ENCODE assay signal across 25 mouse cellular contexts in genomic region chr2:115069704-115070103, GRCm38 (mm10).
"Had no signal": no experiment of that assay in that cellular context is flagged by ENCODE, and none has a peak within 500 bp of the region (broad histone marks: within the 10 kb centered on the region; RNA-seq: fewer than 3 reads in every experiment).

No protein-coding gene starts in this region.

- H3K4me3 ChIP-seq: gastrocnemius, adult 2 months; heart, embryonic 10.5 days; heart, embryonic 12.5 days; hindbrain, embryonic 10.5 days; hindbrain, embryonic 12.5 days; intestine, embryonic 15.5 days; left cerebral cortex, adult 2 months; limb, embryonic 10.5 days; limb, embryonic 12.5 days had no signal

- H3K27ac ChIP-seq: gastrocnemius, adult 2 months; heart, embryonic 10.5 days; hindbrain, embryonic 10.5 days; hindbrain, embryonic 12.5 days; hindbrain, embryonic 14.5 days; intestine, embryonic 15.5 days; left cerebral cortex, adult 2 months; limb, embryonic 10.5 days; limb, embryonic 12.5 days had no signal

- ATAC-seq: hindbrain, embryonic 16.5 days; inflammation-experienced regulatory T-cells, adult 6 months; intestine, embryonic 15.5 days; intestine, postnatal 0 days had no signal

- DNase-seq: gastrocnemius, adult 2 months; gastrocnemius, postnatal 10 days; gastrocnemius, postnatal 25 days; heart, adult 18-20 months; heart, postnatal 10 days; heart, postnatal 4 days; kidney, adult 18-20 months; kidney, adult 8-10 months; kidney, postnatal 10 days; kidney, postnatal 25 days; kidney, postnatal 4 days; liver had no signal

- H3K36me3 ChIP-seq: heart, embryonic 10.5 days; heart, embryonic 12.5 days; hindbrain, embryonic 10.5 days; hindbrain, embryonic 12.5 days; intestine, embryonic 15.5 days; limb, embryonic 10.5 days; limb, embryonic 12.5 days had no signal

- H3K9me3 ChIP-seq: heart, embryonic 10.5 days; heart, embryonic 12.5 days; hindbrain, embryonic 10.5 days; hindbrain, embryonic 12.5 days; intestine, embryonic 15.5 days; limb, embryonic 10.5 days; limb, embryonic 12.5 days had no signal

- H3K4me1 ChIP-seq: heart, embryonic 10.5 days; heart, embryonic 12.5 days; intestine, embryonic 15.5 days had no signal

- H3K27me3 ChIP-seq: heart, embryonic 12.5 days; hindbrain, embryonic 12.5 days; intestine, embryonic 15.5 days had no signal

- H3K9ac ChIP-seq: heart, embryonic 12.5 days; hindbrain, embryonic 12.5 days; hindbrain, embryonic 14.5 days; intestine, embryonic 15.5 days; limb, embryonic 12.5 days had no signal

- H3K4me2 ChIP-seq: heart, embryonic 12.5 days; hindbrain, embryonic 12.5 days; hindbrain, embryonic 14.5 days; intestine, embryonic 15.5 days; limb, embryonic 12.5 days; liver, embryonic 11.5 days had no signal
